Mouse (Mus musculus) megakaryocyte-erythroid progenitor cell, adult 5-6 weeks (primary cell): ENCODE data around the gene Hoxa13. TPM values are rescaled to one million over a fixed set of nuclear protein-coding genes. Genes with fewer than 3 reads are reported as not detected.

Experiments used
- ATAC-seq: replicated peaks from 2 replicates; pipeline ENCODE4 v1.8.0; 2016; ENCODE audit warnings: mild to moderate bottlenecking, inconsistent platforms; ENCODE audit not compliant: severe bottlenecking, poor library complexity, low FRiP score, low TSS enrichment
- total RNA-seq, 2 experiments: library from RNA; stranded (forward) in 1 of 2; stranded (reverse) in 1 of 2; fragments of 200-1000, 215-1000 nt in 1 of 2; fragments of >200 nt in 1 of 2; fragmentation: Nextera tagmentation in 1 of 2; gene quantifications; 2 replicates each; pipeline ENCODE4 v1.2.3; 2014 to 2017

Gene Hoxa13
- total RNA-seq, 2 experiments from 2014 or later, result not detected

GRCm38 (mm10) chr6:52217459-52217768 is 43.3 kb downstream of the Hoxa13 start:
- ATAC-seq, result no peak

GRCm38 (mm10) chr6:52216691-52217458 is 43.8 kb downstream of the Hoxa13 start:
- ATAC-seq, result no peak

GRCm38 (mm10) chr6:52215771-52216535 is 44.7 kb downstream of the Hoxa13 start:
- ATAC-seq, result no peak

- no peak for ATAC-seq
These were observed 45.6 kb downstream of the Hoxa13 start for GRCm38 (mm10) chr6:52215070-52215469.

- no peak for ATAC-seq
These were observed 46.4 kb downstream of the Hoxa13 start for GRCm38 (mm10) chr6:52214271-52214670.

DNA sequence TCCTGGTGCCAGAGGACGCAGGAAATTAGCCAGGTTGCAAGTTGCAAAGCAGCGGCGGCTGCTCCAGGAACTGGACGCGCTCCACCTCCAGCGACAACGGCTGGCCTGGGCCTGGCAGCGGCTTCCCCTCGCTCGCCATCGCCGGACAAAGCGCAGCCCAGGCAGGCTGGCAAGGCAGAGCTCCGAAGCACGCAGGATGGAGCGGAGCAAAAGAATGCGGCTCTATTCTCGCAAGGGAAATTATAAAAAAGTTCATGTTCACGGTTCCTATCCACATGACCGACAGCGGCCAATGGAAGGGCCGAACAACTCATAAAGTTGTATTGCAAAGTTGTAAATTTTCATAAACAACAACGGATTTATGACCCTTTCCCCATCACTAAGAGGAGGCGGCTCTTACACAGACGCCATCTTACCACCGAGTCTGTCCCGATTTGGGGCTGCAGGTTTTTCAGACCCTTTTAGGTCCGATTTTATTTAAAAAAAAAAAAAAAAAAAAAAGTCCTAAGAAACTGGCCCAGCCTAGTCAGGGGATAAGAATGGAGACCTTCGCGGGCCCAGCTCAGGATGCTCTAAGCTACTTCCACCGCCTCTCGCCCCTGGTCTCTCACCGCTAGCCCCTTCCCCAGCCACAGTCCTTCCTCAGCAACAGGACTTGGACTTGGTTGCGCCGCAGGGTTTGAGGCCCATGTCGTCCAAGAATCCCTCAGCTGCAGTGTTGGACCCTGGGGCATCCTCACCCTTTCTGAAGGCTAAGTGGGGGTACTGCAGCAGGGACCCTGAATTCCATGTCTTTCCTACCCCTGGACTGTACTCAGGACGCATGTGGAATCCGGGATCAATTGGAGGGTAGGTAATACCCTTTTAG is 47.3 kb downstream of the Hoxa13 start, which contains the start of the genes Hoxa3 and Gm28308:
TSS of gene Hoxa3 (minus strand) at position 218 of the 868 bp plus-strand sequence.
TSS of gene Gm28308 (minus strand) at position 221 of the 868 bp plus-strand sequence.
- ATAC-seq, result 0 out of 2 replicates have a peak, but pooled peaks have one; percentile 2

GRCm38 (mm10) chr6:52212556-52213118 is 48.0 kb downstream of the Hoxa13 start:
- no peak for ATAC-seq

GRCm38 (mm10) chr6:52211961-52212360 is 48.7 kb downstream of the Hoxa13 start:
- peak; percentile 16; the same call in 1 of the 2 replicates for ATAC-seq

DNA sequence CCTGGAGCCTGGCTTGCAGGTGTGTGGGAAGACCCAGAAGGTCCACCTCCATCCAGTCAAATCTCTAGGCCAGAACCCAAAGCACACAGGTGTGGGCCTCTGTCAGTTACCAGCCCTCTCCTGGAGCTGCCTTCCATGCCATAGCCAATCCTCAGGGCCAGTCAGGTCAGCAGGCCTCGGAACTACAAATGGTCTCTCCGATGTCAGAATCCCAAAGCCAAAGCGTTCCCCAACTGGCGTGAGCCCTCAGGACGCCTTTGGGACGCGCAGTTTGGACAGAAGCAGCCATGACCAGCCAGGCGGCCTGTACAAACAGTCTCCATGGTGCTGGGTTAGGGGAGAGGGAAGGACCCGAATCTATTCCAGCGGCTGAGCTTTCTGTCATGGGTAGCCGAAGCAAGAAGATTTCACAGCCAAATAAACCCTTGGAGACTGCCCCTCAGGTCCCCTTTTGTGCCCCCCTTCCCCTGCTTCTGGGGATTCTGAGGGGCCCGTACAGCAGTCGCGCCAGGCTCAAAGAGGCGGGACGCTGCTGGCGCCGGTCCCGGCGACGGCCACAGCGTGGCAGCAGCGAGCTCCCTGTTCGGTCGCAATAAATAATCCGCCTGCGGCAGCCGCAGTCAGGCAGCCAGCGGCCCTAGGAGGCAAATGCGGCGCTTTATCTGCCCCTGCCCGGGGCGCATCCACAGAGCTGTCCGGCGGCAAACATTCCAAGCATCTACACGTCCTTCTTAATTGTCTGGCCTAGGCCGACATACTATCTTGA is 49.3 kb downstream of the Hoxa13 start:
- peak; percentile 86 for ATAC-seq

DNA sequence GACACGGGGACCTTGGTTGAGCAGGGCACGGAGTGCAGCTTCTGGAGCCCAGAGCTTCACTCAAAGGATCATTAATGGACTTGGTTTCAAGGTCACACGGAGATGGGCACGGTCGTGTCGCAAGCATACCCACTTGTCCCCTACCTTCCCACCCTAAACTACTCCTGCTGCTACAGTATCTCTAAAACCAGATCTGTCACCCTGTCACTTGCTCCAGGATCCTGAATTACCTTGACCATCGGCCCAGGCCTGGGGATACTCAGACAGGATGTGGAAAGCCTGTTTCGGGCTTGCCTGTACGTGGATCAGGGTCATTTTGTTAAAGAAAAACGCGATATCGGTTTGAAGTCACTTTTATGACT is 51.0 kb downstream of the Hoxa13 start:
- no peak for ATAC-seq

- no peak for ATAC-seq
These were observed 51.6 kb downstream of the Hoxa13 start for GRCm38 (mm10) chr6:52208868-52209684.

- ATAC-seq, result no peak
These were observed 52.4 kb downstream of the Hoxa13 start, which contains the start of gene Hoxa6 for GRCm38 (mm10) chr6:52208072-52208867. Hoxa6 (minus strand) TSS chr6:52208722.

Other genes with a start within 250 kb of the Hoxa13 start
- 18.5 and 30.0 TPM in 2 replicates for gene Skap2, start 248.3 kb downstream of the Hoxa13 start, total RNA-seq (2014; fragmentation: Nextera tagmentation)
- gene Skap2, start 248.3 kb downstream of the Hoxa13 start, total RNA-seq (2017), result 44.3 and 66.4 TPM in 2 replicates
- not detected in 2 replicates for gene Hoxa1, start 102.6 kb downstream of the Hoxa13 start, total RNA-seq (2014; fragmentation: Nextera tagmentation)
- 0.34 TPM in 1 of 2 replicates, not detected in the other for gene Hoxa1, start 102.6 kb downstream of the Hoxa13 start, total RNA-seq (2017)
- 1.4 TPM in 1 of 2 replicates, not detected in the other for gene Hoxa2, start 96.0 kb downstream of the Hoxa13 start, total RNA-seq (2014; fragmentation: Nextera tagmentation)
- gene Hoxa2, start 96.0 kb downstream of the Hoxa13 start, total RNA-seq (2017), result not detected in 2 replicates
- gene 5730596B20Rik, start 83.4 kb downstream of the Hoxa13 start, total RNA-seq (2014; fragmentation: Nextera tagmentation), result not detected in 2 replicates
- gene 5730596B20Rik, start 83.4 kb downstream of the Hoxa13 start, total RNA-seq (2017), result not detected in 2 replicates
- 1.9 and 2.2 TPM in 2 replicates for gene Hoxa4, start 69.1 kb downstream of the Hoxa13 start, total RNA-seq (2014; fragmentation: Nextera tagmentation)
- gene Hoxa4, start 69.1 kb downstream of the Hoxa13 start, total RNA-seq (2017), result 0.46 and 0.66 TPM in 2 replicates
- 1.1 and 2.6 TPM in 2 replicates for gene Hoxa5, start 56.3 kb downstream of the Hoxa13 start, total RNA-seq (2014; fragmentation: Nextera tagmentation)
- 0.56 and 0.76 TPM in 2 replicates for gene Hoxa5, start 56.3 kb downstream of the Hoxa13 start, total RNA-seq (2017)
- gene Hoxa6, start 52.2 kb downstream of the Hoxa13 start, total RNA-seq (2014; fragmentation: Nextera tagmentation), result 1.5 TPM in 1 of 2 replicates, not detected in the other
- gene Hoxa6, start 52.2 kb downstream of the Hoxa13 start, total RNA-seq (2017), result not detected in 2 replicates
- gene Hoxa3, start 47.5 kb downstream of the Hoxa13 start, total RNA-seq (2014; fragmentation: Nextera tagmentation), result 0.77 and 1.4 TPM in 2 replicates
- not detected in 2 replicates for gene Hoxa3, start 47.5 kb downstream of the Hoxa13 start, total RNA-seq (2017)
- not detected in 2 replicates for gene Gm28308, start 47.5 kb downstream of the Hoxa13 start, total RNA-seq (2014; fragmentation: Nextera tagmentation)
- gene Gm28308, start 47.5 kb downstream of the Hoxa13 start, total RNA-seq (2017), result not detected in 2 replicates
- 3.4 and 4.1 TPM in 2 replicates for gene Hoxa7, start 39.0 kb downstream of the Hoxa13 start, total RNA-seq (2014; fragmentation: Nextera tagmentation)
- 2.6 and 3.1 TPM in 2 replicates for gene Hoxa7, start 39.0 kb downstream of the Hoxa13 start, total RNA-seq (2017)
- gene Hoxa9, start 29.8 kb downstream of the Hoxa13 start, total RNA-seq (2014; fragmentation: Nextera tagmentation), result 7.6 and 9.7 TPM in 2 replicates
- gene Hoxa9, start 29.8 kb downstream of the Hoxa13 start, total RNA-seq (2017), result 10.3 and 27.1 TPM in 2 replicates
- not detected in 2 replicates for gene Hoxa10, start 20.0 kb downstream of the Hoxa13 start, total RNA-seq (2014; fragmentation: Nextera tagmentation)
- gene Hoxa10, start 20.0 kb downstream of the Hoxa13 start, total RNA-seq (2017), result 0.34 TPM in 1 of 2 replicates, not detected in the other
- gene Hoxa11, start 15.1 kb downstream of the Hoxa13 start, total RNA-seq (2014; fragmentation: Nextera tagmentation), result not detected in 2 replicates
- gene Hoxa11, start 15.1 kb downstream of the Hoxa13 start, total RNA-seq (2017), result not detected in 2 replicates
- gene Evx1, start 52.6 kb upstream of the Hoxa13 start, total RNA-seq (2014; fragmentation: Nextera tagmentation), result not detected in 2 replicates
- gene Evx1, start 52.6 kb upstream of the Hoxa13 start, total RNA-seq (2017), result not detected in 2 replicates